In the genomic region with DNA sequence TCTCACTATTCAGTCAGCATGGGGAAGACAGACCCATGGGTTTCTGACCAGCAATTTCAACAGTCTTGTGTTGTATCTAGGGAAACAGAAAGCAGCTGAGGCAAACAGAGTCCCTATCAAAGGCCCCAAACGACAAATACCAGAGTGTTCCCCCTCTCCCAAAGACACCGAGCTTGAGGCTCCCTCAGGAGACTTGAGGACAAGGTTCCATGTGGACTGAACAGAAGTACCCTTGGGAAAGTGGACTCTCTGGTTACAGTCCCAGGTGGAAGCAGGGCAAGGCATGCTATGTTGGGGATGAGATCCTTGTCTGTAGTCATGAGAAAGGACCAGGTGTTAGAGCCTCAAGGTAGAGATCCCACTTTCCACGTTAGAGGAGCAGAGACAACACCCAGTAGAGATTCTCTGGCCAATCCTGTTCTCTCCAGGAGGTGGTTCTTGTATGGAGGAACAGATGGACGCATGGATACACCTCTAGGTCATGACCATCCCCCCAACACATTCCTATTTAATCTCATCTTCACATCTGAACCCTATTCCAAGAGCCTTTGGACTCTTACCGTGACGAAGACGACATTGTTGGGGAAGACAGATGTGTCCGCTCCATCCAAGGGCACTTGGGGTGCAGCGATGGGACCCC, we compare ENCODE assay signal across 8 mouse cellular contexts. TPM values are rescaled to one million over a fixed set of nuclear protein-coding genes. Genes with fewer than 3 reads are reported as not detected.
A peak's percentile ranks its signal among the peaks of the same experiment; 100 is the strongest.
DNase-seq lines count a peak whose midpoint lies in the region; ATAC-seq and TF ChIP-seq lines count a peak whose summit lies in the region.

No protein-coding gene starts in this region.

- no peaks in the 10 kb centered on the region for H3K27me3 ChIP-seq in heart, embryonic 14.5 days (ENCODE audit: control insufficient read depth, insufficient read depth, low read length)
- no peaks in the 10 kb centered on the region for H3K27me3 ChIP-seq in hindbrain, embryonic 14.5 days (ENCODE audit: control insufficient read depth, insufficient read depth, low read length)
- no peaks in the 10 kb centered on the region for H3K27me3 ChIP-seq in midbrain, embryonic 14.5 days (ENCODE audit: control insufficient read depth, insufficient read depth, low read length)

- peak overlapping the region; percentile 96 for H3K9ac ChIP-seq in heart, embryonic 14.5 days (ENCODE audit: low read length)
- peak overlapping the region; percentile 86 for H3K9ac ChIP-seq in hindbrain, embryonic 14.5 days
- H3K9ac ChIP-seq in midbrain, embryonic 14.5 days (replicated peaks; ENCODE audit: low read length) = peak overlapping the region; percentile 91

- no peak overlapping the region for H3K27ac ChIP-seq in heart, embryonic 14.5 days (replicated peaks in 1 of 2; ENCODE audit: control insufficient read depth in 1 of 2, insufficient read depth in 1 of 2, low read depth in 2 of 2, low read length in 2 of 2)
- no peak overlapping the region for H3K27ac ChIP-seq in cortical plate, adult 2 months (ENCODE audit: insufficient read depth, low read length)
- no peak overlapping the region for H3K27ac ChIP-seq in hindbrain, embryonic 14.5 days
- no peak overlapping the region for H3K27ac ChIP-seq in midbrain, embryonic 14.5 days (replicated peaks; ENCODE audit: low read depth, low read length)

- WGBS in heart, embryonic 14.5 days = 61% methylated on average over 9 of the region's 9 CpGs
- 67% methylated on average over 9 of the region's 9 CpGs for WGBS in hindbrain, embryonic 14.5 days
- 67% methylated on average over 9 of the region's 9 CpGs for WGBS in midbrain, embryonic 14.5 days

- no peak for TF ChIP-seq CTCF in cortical plate, adult 2 months (IDR thresholded peaks at IDR 0.05; ENCODE audit: extremely low read depth, insufficient read depth, low read length)

- peaks cover 26 to 36% of the 10 kb centered on the region in 2 experiments for H3K4me1 ChIP-seq in heart, embryonic 14.5 days (ENCODE audit: control insufficient read depth in 2 of 2, insufficient read depth in 2 of 2, low read length in 2 of 2)
- H3K4me1 ChIP-seq in cortical plate, adult 2 months (ENCODE audit: control insufficient read depth, insufficient read depth, low read length) = peaks cover 10% of the 10 kb centered on the region; the same call in 1 of the 2 replicates
- peaks cover 37% of the 10 kb centered on the region for H3K4me1 ChIP-seq in hindbrain, embryonic 14.5 days (replicated peaks; ENCODE audit: control insufficient read depth, insufficient read depth, low read length)
- H3K4me1 ChIP-seq in midbrain, embryonic 14.5 days (ENCODE audit: control insufficient read depth, insufficient read depth, low read length) = peaks cover 36% of the 10 kb centered on the region

- no peak for TF ChIP-seq POLR2A in cortical plate, adult 2 months (IDR thresholded peaks at IDR 0.05; ENCODE audit: extremely low read depth, insufficient read depth, low read length)

- H3K9me3 ChIP-seq in heart, embryonic 14.5 days (ENCODE audit: control insufficient read depth, low read length) = no peaks in the 10 kb centered on the region
- no peaks in the 10 kb centered on the region for H3K9me3 ChIP-seq in hindbrain, embryonic 14.5 days (ENCODE audit: control insufficient read depth, low read length)
- H3K9me3 ChIP-seq in midbrain, embryonic 14.5 days (ENCODE audit: control insufficient read depth, low read length) = no peaks in the 10 kb centered on the region

- peaks cover 50% of the 10 kb centered on the region for H3K36me3 ChIP-seq in heart, embryonic 14.5 days (ENCODE audit: control insufficient read depth, insufficient read depth, low read length)
- peaks cover 45% of the 10 kb centered on the region for H3K36me3 ChIP-seq in hindbrain, embryonic 14.5 days (replicated peaks; ENCODE audit: control insufficient read depth, insufficient read depth)
- peaks cover 50% of the 10 kb centered on the region for H3K36me3 ChIP-seq in midbrain, embryonic 14.5 days (ENCODE audit: control insufficient read depth, insufficient read depth, low read length)

- peak overlapping the region; percentile 71 for H3K4me2 ChIP-seq in heart, embryonic 14.5 days (ENCODE audit: low read length)
- peak overlapping the region; percentile 81 for H3K4me2 ChIP-seq in hindbrain, embryonic 14.5 days (replicated peaks)
- H3K4me2 ChIP-seq in midbrain, embryonic 14.5 days (ENCODE audit: low read length) = peak overlapping the region; percentile 88

- DNase-seq in heart, adult 18-20 months = no peak
- DNase-seq in hindbrain, embryonic 14.5 days (ENCODE audit: low spot score) = no peak
- DNase-seq in midbrain, embryonic 14.5 days = no peak
- no peak for DNase-seq in embryo, embryonic 10.5 days (ENCODE audit: low spot score)
- no peak for DNase-seq in cerebellum, adult 8-10 months
- DNase-seq in right cerebral cortex, postnatal 36 days (ENCODE audit: low spot score in 2 of 2) = no peak

- H3K4me3 ChIP-seq in heart, embryonic 14.5 days (ENCODE audit: control insufficient read depth in 1 of 2, insufficient read depth in 1 of 2, low read depth in 1 of 2, low read length in 2 of 2) = peak overlapping the region; percentile 2 to 63; a peak in 3 of 4 replicates
- H3K4me3 ChIP-seq in cortical plate, adult 2 months (ENCODE audit: insufficient read depth, low read length) = peak overlapping the region; percentile 79; the same call in 1 of the 2 replicates
- H3K4me3 ChIP-seq in hindbrain, embryonic 14.5 days (replicated peaks; ENCODE audit: low read length) = peak overlapping the region; percentile 71
- H3K4me3 ChIP-seq in midbrain, embryonic 14.5 days (replicated peaks; ENCODE audit: low read depth, low read length) = peak overlapping the region; percentile 90

- ATAC-seq in heart, embryonic 14.5 days (ENCODE audit: insufficient number of reproducible peaks, insufficient read depth, low FRiP score, low read depth) = no peak
- no peak for ATAC-seq in hindbrain, embryonic 14.5 days (ENCODE audit: low FRiP score)
- ATAC-seq in midbrain, embryonic 14.5 days (ENCODE audit: low FRiP score, low TSS enrichment) = no peak

RNA-seq across cellular contexts. Expression of a gene that starts 3.4 kb away (rescaled TPM):
- polyA plus RNA-seq in heart, embryonic 14.5 days (2014; fragmentation: Nextera tagmentation; extraction: Ambion mirVana) = 7.9 and 9.2 TPM in 2 replicates
- 10 to 100 TPM; 24.2 to 28.7 TPM for total RNA-seq in heart, adult 18-20 months (2021)
- polyA plus RNA-seq in cortical plate, adult 2 months (2012; rRNA removed) = 37.8 and 38.1 TPM in 2 replicates
- polyA plus RNA-seq in hindbrain, embryonic 14.5 days (2014; fragmentation: Nextera tagmentation; extraction: Ambion mirVana) = 11.0 and 11.7 TPM in 2 replicates
- polyA plus RNA-seq in midbrain, embryonic 14.5 days (2014; fragmentation: Nextera tagmentation; extraction: Ambion mirVana) = 11.3 and 14.4 TPM in 2 replicates

RNA-seq across cellular contexts. Expression of a gene that starts 3.6 kb away (rescaled TPM):
- 7.3 and 7.6 TPM in 2 replicates for polyA plus RNA-seq in heart, embryonic 14.5 days (2014; fragmentation: Nextera tagmentation; extraction: Ambion mirVana)
- total RNA-seq in heart, adult 18-20 months (2021) = under 1 TPM; 0.22 to 0.72 TPM
- polyA plus RNA-seq in cortical plate, adult 2 months (2012; rRNA removed) = 11.3 and 12.6 TPM in 2 replicates
- 7.9 and 8.3 TPM in 2 replicates for polyA plus RNA-seq in hindbrain, embryonic 14.5 days (2014; fragmentation: Nextera tagmentation; extraction: Ambion mirVana)
- 5.6 and 8.2 TPM in 2 replicates for polyA plus RNA-seq in midbrain, embryonic 14.5 days (2014; fragmentation: Nextera tagmentation; extraction: Ambion mirVana)

RNA-seq across cellular contexts. Expression of a gene that starts 5.4 kb away (rescaled TPM):
- 29.8 and 36.7 TPM in 2 replicates for polyA plus RNA-seq in heart, embryonic 14.5 days (2014; fragmentation: Nextera tagmentation; extraction: Ambion mirVana)
- total RNA-seq in heart, adult 18-20 months (2021) = 10 to 100 TPM in 1 of 2 experiments, 1 to 10 TPM in 1; 9.9 to 12.0 TPM
- 26.9 and 27.6 TPM in 2 replicates for polyA plus RNA-seq in cortical plate, adult 2 months (2012; rRNA removed)
- polyA plus RNA-seq in hindbrain, embryonic 14.5 days (2014; fragmentation: Nextera tagmentation; extraction: Ambion mirVana) = 51.1 and 58.7 TPM in 2 replicates
- 53.4 and 58.6 TPM in 2 replicates for polyA plus RNA-seq in midbrain, embryonic 14.5 days (2014; fragmentation: Nextera tagmentation; extraction: Ambion mirVana)

RNA-seq across cellular contexts. Expression of a gene that starts 38.5 kb away (rescaled TPM):
- polyA plus RNA-seq in heart, embryonic 14.5 days (2014; fragmentation: Nextera tagmentation; extraction: Ambion mirVana) = 144 and 147 TPM in 2 replicates
- total RNA-seq in heart, adult 18-20 months (2021) = 100 to 1,000 TPM; 240 to 253 TPM
- polyA plus RNA-seq in cortical plate, adult 2 months (2012; rRNA removed) = 365 and 366 TPM in 2 replicates
- 67.6 and 72.8 TPM in 2 replicates for polyA plus RNA-seq in hindbrain, embryonic 14.5 days (2014; fragmentation: Nextera tagmentation; extraction: Ambion mirVana)
- 42.1 and 47.0 TPM in 2 replicates for polyA plus RNA-seq in midbrain, embryonic 14.5 days (2014; fragmentation: Nextera tagmentation; extraction: Ambion mirVana)

RNA-seq across cellular contexts. Expression of a gene that starts 42.6 kb away (rescaled TPM):
- polyA plus RNA-seq in heart, embryonic 14.5 days (2014; fragmentation: Nextera tagmentation; extraction: Ambion mirVana) = 0.57 and 1.00 TPM in 2 replicates
- total RNA-seq in heart, adult 18-20 months (2021) = 1 to 10 TPM in 1 of 2 experiments, under 1 TPM in 1; 0.79 to 1.1 TPM
- polyA plus RNA-seq in cortical plate, adult 2 months (2012; rRNA removed) = 69.7 and 74.8 TPM in 2 replicates
- polyA plus RNA-seq in hindbrain, embryonic 14.5 days (2014; fragmentation: Nextera tagmentation; extraction: Ambion mirVana) = 14.2 and 18.8 TPM in 2 replicates
- polyA plus RNA-seq in midbrain, embryonic 14.5 days (2014; fragmentation: Nextera tagmentation; extraction: Ambion mirVana) = 16.2 and 28.8 TPM in 2 replicates

Comparison
In these comparisons a context has a peak if more than half of its experiments do, and no peak if none do; other contexts are left out.
1. H3K4me3 ChIP-seq: peak in every context shown above with its lines; median percentile 90 in midbrain, embryonic 14.5 days; 79 in cortical plate, adult 2 months; 71 in hindbrain, embryonic 14.5 days; 32 in heart, embryonic 14.5 days.